Mouse (Mus musculus) testis, adult 10 weeks (tissue): Measurements from ENCODE around the gene Olfr1221. TPM values are rescaled to one million over a fixed set of nuclear protein-coding genes. Genes with fewer than 3 reads are reported as not detected.

Experiments
- polyA plus RNA-seq: library from polyadenylated mRNA; stranded (reverse); fragments of 350-450 nt; fragmentation: Illumina TruSeq; extraction: RNeasy Lipid Tissue Mini Kit (QIAGEN cat#74804); gene quantifications from one replicate; pipeline ENCODE4 v1.2.3, GENCODE M21; 2014; ENCODE audit warnings: low read depth, low replicate concordance

Gene Olfr1221
- polyA plus RNA-seq: not detected

DNA sequence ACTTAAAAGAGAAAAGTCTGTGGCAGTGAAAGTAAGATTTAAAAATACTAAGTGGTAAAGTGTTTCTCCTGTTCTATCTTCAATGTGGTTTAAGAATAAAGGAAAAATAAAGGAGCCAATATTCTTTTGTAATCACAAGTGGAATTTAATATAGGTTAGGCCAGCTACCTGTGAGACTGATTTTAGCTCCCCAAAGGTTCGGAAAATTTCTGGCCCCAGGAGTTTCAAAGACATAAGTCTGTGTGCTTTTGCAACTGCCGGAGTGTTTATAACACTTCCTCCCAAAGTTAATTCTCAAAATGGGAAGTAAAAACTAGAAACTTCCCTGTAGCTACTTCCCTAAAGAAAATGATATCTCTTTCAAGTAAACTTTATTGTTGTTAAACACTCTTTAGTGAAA lies at the start of gene Olfr1221:
TSS of gene Olfr1221 (minus strand) at position 101 of the 400 bp plus-strand sequence.

DNA sequence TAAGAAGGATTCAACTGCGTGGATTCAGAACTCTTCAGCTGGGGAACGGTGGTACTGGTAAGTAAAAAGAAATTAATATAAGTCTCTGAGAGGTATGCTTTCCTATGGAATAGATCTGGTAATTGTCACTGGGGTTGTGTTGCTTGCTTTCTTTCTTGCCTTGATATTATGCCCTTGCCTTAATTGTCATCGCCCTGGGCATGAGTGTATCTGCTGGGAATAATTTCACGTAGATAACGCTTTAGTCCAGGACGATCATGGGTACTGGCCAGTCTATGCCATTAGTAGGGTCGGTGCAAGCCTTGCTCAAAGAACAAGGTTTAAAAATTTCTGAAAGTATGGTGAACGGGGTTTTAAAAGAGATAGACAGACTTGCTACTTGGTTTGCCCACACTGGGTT lies 46.9 kb upstream of the Olfr1221 start, which contains the start of gene Olfr1224-ps1:
TSS of gene Olfr1224-ps1 (minus strand) at position 101 of the 400 bp plus-strand sequence.

DNA sequence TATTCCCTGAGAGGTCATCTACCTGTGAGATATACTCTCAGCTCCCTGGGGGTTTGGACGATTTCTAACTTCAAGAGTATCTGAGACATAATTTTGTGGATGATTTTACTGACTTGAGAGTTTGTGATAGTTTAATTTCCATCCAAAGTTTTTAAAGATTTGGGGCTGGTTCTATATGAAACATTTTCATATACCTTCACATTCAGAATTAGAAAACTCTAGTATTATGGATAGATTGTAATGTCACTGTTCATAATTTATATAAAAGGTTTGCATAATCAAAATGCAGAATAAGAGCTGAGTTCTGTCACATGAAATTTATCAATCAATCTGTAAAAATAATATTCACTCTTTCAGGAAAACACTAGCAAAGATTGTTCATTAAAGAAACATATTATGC lies 34.4 kb upstream of the Olfr1221 start, which contains the start of gene Olfr1223:
TSS of gene Olfr1223 (minus strand) at position 101 of the 400 bp plus-strand sequence.

DNA sequence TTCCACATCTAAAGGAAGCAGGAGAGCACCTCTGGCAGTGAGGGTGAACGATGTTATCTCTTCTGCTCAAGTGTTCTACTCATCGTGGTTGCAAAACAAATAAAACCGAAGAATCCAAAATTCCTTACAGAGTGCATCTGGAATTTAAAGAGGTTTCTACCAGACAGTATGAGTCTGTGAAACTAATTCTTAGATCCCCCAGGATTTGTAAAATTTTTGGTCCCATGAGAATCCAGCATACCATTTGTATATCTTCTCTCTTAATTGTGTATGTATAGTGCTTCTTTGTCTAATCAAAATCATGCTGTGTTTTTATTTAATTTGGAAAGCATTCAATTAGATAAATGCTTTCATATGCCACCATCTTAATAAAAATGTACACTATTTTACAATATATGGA lies 15.9 kb upstream of the Olfr1221 start, which contains the start of gene Olfr1222:
TSS of gene Olfr1222 (minus strand) at position 101 of the 400 bp plus-strand sequence.

DNA sequence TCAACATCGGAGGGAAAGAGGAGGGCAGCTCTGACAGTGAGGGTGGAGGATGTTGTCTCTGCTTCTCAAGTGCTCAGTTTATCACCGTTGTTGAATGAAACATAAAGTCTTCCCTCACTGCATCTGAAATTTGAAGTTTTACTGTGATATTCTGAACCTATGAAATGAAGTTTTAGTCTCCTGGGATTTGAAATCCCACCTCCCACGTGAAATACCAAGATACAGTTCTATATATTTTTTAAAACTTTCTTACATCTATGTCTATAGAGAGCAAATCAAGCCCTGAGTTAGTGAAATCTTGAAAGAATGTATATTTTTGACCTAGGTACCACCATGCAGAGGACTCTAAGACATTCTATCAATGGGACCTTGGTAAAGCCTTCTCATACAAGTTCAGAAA lies 10.3 kb downstream of the Olfr1221 start, which contains the start of gene Olfr1220:
TSS of gene Olfr1220 (minus strand) at position 101 of the 400 bp plus-strand sequence.

DNA sequence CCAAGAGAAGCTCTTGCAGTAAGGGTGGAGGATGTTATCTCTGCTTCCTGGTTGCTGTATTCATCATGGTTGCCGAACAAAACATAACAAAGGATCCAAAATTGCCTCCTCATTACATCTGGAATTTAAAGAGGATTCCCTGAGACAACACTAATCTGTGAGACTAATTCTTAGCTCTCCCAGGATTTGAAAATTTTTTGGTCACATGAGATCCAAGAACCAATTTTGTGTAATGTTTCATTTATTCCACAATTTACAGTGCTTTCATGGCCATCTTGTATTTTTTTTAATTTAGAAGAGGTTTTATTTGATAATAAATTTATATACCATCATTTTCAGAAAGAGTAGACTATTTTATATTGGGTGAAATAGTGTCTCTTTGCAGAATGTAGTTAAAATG lies 33.7 kb downstream of the Olfr1221 start, which contains the start of gene Olfr1219:
TSS of gene Olfr1219 (minus strand) at position 101 of the 400 bp plus-strand sequence.

DNA sequence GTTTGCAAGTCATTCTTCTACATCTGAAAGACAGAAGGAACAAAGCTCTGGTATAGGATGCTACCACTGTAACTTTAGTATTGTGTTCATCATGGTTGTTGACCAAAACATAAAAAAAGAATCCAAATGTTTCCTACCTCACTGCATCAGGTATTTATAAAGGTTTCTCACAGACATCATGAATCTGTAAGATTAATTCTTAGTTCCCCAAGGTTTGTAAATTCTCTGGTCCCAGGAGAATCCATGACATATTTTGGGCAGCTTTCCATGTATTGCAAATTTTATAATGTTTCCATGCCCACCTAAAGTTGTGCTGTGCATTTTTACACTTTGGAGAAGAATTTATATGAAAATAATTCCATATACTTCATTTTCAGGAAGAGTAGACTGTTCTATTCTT lies 56.0 kb downstream of the Olfr1221 start, which contains the start of gene Olfr1218:
TSS of gene Olfr1218 (minus strand) at position 101 of the 400 bp plus-strand sequence.

Other genes with a start within 250 kb of the Olfr1221 start
- not detected for gene Olfr1208, start 215.0 kb downstream of the Olfr1221 start, polyA plus RNA-seq
- gene Olfr1209, start 202.1 kb downstream of the Olfr1221 start, polyA plus RNA-seq: not detected
- not detected for gene Olfr1211, start 179.2 kb downstream of the Olfr1221 start, polyA plus RNA-seq
- not detected for gene Olfr1212, start 163.3 kb downstream of the Olfr1221 start, polyA plus RNA-seq
- not detected for gene Gm13762, start 137.0 kb downstream of the Olfr1221 start, polyA plus RNA-seq
- not detected for gene Olfr1214, start 124.6 kb downstream of the Olfr1221 start, polyA plus RNA-seq
- gene Olfr1215, start 110.3 kb downstream of the Olfr1221 start, polyA plus RNA-seq: not detected
- not detected for gene Olfr1216, start 98.9 kb downstream of the Olfr1221 start, polyA plus RNA-seq
- not detected for gene Olfr1217, start 85.2 kb downstream of the Olfr1221 start, polyA plus RNA-seq
- not detected for gene Olfr1218, start 56.1 kb downstream of the Olfr1221 start, polyA plus RNA-seq
- gene Olfr1219, start 33.8 kb downstream of the Olfr1221 start, polyA plus RNA-seq: 0.07 TPM
- 0.07 TPM for gene Olfr1220, start 10.4 kb downstream of the Olfr1221 start, polyA plus RNA-seq
- gene Olfr1222, start 15.8 kb upstream of the Olfr1221 start, polyA plus RNA-seq: not detected
- not detected for gene Olfr1223, start 34.3 kb upstream of the Olfr1221 start, polyA plus RNA-seq
- not detected for gene Olfr1224-ps1, start 46.8 kb upstream of the Olfr1221 start, polyA plus RNA-seq
- not detected for gene Olfr1225, start 57.4 kb upstream of the Olfr1221 start, polyA plus RNA-seq
- 0.07 TPM for gene Olfr1226, start 82.8 kb upstream of the Olfr1221 start, polyA plus RNA-seq
- not detected for gene Olfr1228, start 136.8 kb upstream of the Olfr1221 start, polyA plus RNA-seq
- not detected for gene Olfr1229, start 170.7 kb upstream of the Olfr1221 start, polyA plus RNA-seq
- gene Olfr1230, start 180.0 kb upstream of the Olfr1221 start, polyA plus RNA-seq: not detected
- not detected for gene Olfr1231, start 189.8 kb upstream of the Olfr1221 start, polyA plus RNA-seq
- not detected for gene Olfr1232, start 212.4 kb upstream of the Olfr1221 start, polyA plus RNA-seq
- gene Olfr1233, start 225.1 kb upstream of the Olfr1221 start, polyA plus RNA-seq: 0.10 TPM
- not detected for gene Olfr1234, start 247.6 kb upstream of the Olfr1221 start, polyA plus RNA-seq